Mouse (Mus musculus) B cell, adult (primary cell): ENCODE measurements around the gene Nol12. TPM values are rescaled to one million over a fixed set of nuclear protein-coding genes. Genes with fewer than 3 reads are reported as not detected.

ENCODE experiments used
- total RNA-seq: library from RNA; stranded (reverse); gene quantifications from 4 replicates; pipeline ENCODE4 v1.2.4, GENCODE M21; 2023; ENCODE audit not compliant: inconsistent age

Gene Nol12
- 40.6 to 43.4 TPM (median 42.8 TPM) in 4 replicates for total RNA-seq

GRCm38 (mm10) chr15:78934784-78935320, at the start of gene Nol12:
Gene Nol12 (plus strand): TSS chr15:78934933.

GRCm38 (mm10) chr15:78899409-78899739, 35.4 kb upstream of the Nol12 start, which contains the start of gene Gm49510:
Gene Gm49510 (plus strand): TSS chr15:78899667.

GRCm38 (mm10) chr15:78899740-78900584, 34.8 kb upstream of the Nol12 start, which contains the start of gene Sh3bp1:
Gene Sh3bp1 (plus strand): TSS chr15:78899768.

DNA sequence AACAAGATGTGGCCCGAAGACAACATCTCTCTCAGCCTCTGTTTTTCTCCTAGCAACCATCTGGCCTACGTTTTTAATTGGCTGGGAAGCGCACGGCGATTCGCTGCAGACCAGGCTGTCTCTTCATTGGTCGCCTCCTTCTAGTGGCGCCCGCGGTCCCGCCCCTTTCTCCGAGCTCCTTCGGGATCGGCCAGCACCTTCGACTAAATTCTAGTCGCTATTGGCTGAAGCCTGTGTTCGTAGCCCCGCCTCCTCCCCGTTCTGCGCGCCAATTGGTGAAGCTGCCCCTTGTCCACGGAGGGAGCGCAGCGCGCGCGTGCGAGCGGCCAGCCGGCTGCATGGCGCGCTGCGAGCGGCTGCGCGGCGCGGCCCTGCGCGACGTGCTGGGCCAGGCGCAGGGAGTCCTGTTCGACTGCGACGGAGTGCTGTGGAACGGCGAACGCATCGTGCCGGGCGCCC, 21.1 kb upstream of the Nol12 start, which contains the start of gene Pdxp:
Pdxp (plus strand) TSS at position 288 of the 459 bp plus-strand sequence.

DNA sequence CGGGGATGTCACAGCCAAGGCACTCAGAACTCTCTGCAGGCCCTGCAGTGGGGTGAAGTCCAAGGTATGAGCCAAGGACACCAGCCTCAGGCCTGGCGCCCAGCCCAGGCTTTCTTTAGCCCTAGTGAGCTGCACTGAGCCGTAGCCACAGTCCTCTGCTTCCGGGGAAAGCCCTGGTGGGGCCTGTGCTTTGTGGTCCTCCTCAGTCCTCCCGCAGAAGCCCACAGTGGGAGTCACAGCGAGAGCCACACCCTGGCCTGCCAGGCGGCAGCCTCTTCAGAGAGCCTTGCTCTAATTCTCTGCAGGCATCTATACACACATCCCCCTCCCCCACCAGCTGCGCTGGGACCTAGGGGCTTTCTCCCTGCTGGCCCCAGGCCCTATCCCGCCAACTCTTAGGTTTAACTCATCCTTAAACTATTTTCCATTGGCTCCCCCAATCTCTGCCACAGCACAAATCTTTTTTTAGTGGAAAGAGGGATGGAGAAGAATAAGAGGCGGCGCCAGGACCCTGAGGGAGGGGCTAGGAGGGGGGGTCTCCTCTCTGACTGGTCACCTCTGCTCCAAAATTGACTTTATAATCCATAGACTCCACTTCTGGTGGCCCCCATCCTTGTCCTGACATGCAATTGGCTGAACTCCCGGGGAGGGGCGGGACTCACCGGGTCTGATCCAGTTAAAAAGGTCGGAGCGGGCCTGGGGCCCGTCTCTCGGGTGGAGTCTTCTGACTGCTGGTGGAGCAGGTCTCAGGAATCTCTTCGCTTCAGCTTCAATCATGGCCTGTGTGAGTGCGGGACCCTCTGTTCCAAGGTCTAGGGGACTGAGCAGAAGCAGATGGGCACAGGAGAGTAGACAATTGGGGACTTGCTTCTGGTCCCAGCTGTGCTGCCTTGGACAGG, 8.5 kb upstream of the Nol12 start, which contains the start of gene Lgals1:
Lgals1 (plus strand) TSS at position 705 of the 899 bp plus-strand sequence.

GRCm38 (mm10) chr15:78947657-78948056, 12.9 kb downstream of the Nol12 start, which contains the start of gene Triobp:
Gene Triobp (plus strand): TSS chr15:78947724.

Other genes with a start within 250 kb of the Nol12 start
- gene Elfn2, start 216.2 kb upstream of the Nol12 start, total RNA-seq, result 0.27 TPM in 1 of 4 replicates, not detected in the others
- 68.2 to 81.4 TPM (median 78.0 TPM) in 4 replicates for gene Mfng, start 161.5 kb upstream of the Nol12 start, total RNA-seq
- 0.10 to 0.72 TPM (median 0.27 TPM) in 4 replicates for gene Card10, start 131.9 kb upstream of the Nol12 start, total RNA-seq
- gene Cdc42ep1, start 92.3 kb upstream of the Nol12 start, total RNA-seq, result not detected in 4 replicates
- not detected in 4 replicates for gene Lgals2, start 79.4 kb upstream of the Nol12 start, total RNA-seq
- 69.9 to 78.8 TPM (median 71.3 TPM) in 4 replicates for gene Gga1, start 57.7 kb upstream of the Nol12 start, total RNA-seq
- 1.1 TPM in 1 of 4 replicates, not detected in the others for gene Gm49510, start 35.3 kb upstream of the Nol12 start, total RNA-seq
- gene Sh3bp1, start 35.2 kb upstream of the Nol12 start, total RNA-seq, result 56.8 to 72.2 TPM (median 66.0 TPM) in 4 replicates
- gene Pdxp, start 21.0 kb upstream of the Nol12 start, total RNA-seq, result 6.8 to 9.7 TPM (median 8.1 TPM) in 4 replicates
- 7.4 to 12.6 TPM (median 9.3 TPM) in 4 replicates for gene Lgals1, start 8.2 kb upstream of the Nol12 start, total RNA-seq
- 42.1 to 60.9 TPM (median 51.6 TPM) in 4 replicates for gene Triobp, start 12.8 kb downstream of the Nol12 start, total RNA-seq
- gene H1f0, start 93.5 kb downstream of the Nol12 start, total RNA-seq, result 3.1 to 4.6 TPM (median 4.0 TPM) in 4 replicates
- not detected in 4 replicates for gene Galr3, start 107.0 kb downstream of the Nol12 start, total RNA-seq
- 35.0 to 38.0 TPM (median 36.9 TPM) in 4 replicates for gene Ankrd54, start 128.0 kb downstream of the Nol12 start, total RNA-seq
- 103 to 114 TPM (median 111 TPM) in 4 replicates for gene Eif3l, start 140.2 kb downstream of the Nol12 start, total RNA-seq
- 42.4 to 47.6 TPM (median 45.1 TPM) in 4 replicates for gene Micall1, start 174.0 kb downstream of the Nol12 start, total RNA-seq
- gene Polr2f, start 206.1 kb downstream of the Nol12 start, total RNA-seq, result 47.1 to 58.7 TPM (median 53.7 TPM) in 4 replicates
- gene 1700088E04Rik, start 206.3 kb downstream of the Nol12 start, total RNA-seq, result not detected in 4 replicates
- gene Sox10, start 230.3 kb downstream of the Nol12 start, total RNA-seq, result not detected in 4 replicates